Mouse (Mus musculus) liver, embryonic 14.5 days (tissue): Measurements from ENCODE around the gene Asgr1.

ENCODE experiments used
- CTCF ChIP-seq: IDR thresholded peaks from 2 replicates; pipeline ENCODE4 v1.5.1; 2016; ENCODE audit warnings: antibody characterized with exemption, low read depth, control low read depth
- EP300 ChIP-seq: IDR thresholded peaks from 2 replicates; pipeline ENCODE4 v1.6.1; 2016; ENCODE audit warnings: antibody characterized with exemption, low read depth

- TF ChIP-seq CTCF, result no peak
- TF ChIP-seq EP300, result no peak
Measured at GRCm38 (mm10) chr11:70020022-70020631, 33.8 kb upstream of the Asgr1 start.
